In the genomic region with DNA sequence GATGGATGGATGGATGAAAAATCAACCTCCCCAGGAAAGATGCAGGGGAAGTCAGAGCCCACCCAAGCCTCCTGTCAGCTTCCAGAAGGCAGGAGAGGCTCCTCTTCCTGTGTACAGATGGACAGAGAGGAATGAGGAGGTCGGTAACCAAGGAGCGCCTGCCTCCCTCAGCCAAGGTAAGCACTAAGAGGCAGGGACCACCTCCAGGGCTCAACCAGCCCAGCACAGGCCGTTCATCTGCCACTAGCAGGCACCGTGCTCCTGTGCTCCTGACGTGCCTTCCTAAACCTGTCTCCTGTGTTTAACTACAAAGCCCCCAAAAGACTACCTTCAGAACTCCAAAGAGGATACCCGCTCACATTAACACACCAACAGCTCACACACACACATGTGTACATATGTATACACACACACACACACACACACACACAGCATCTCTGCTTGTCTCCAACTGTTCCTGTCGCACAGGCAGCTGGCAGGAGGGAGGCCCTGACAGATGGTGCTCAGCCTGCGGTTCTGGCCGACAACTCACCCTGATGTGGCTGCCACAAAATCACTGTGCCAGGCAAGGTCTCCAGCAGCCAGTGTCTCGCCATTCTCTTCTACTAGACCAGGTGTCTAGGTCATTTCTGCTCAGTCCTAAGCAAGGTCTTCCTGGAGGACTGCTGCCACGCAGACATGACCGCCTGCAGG, we compare ENCODE assay signal across 12 mouse cellular contexts.
A peak's percentile ranks its signal among the peaks of the same experiment; 100 is the strongest.
DNase-seq lines count a peak whose midpoint lies in the region; ATAC-seq and TF ChIP-seq lines count a peak whose summit lies in the region.
"Had no signal": no experiment of that assay in that cellular context is flagged by ENCODE, and none has a peak within 500 bp of the region (broad histone marks: within the 10 kb centered on the region; RNA-seq: fewer than 3 reads in every experiment).

No protein-coding gene starts in this region.

- ATAC-seq in frontal cortex, adult (ENCODE audit: low TSS enrichment): peak; percentile 21; the same call in 1 of the 2 replicates
- ATAC-seq in hindbrain, postnatal 0 days: peak; percentile 56
- ATAC-seq: liver, postnatal 0 days had no signal

- no peaks in the 10 kb centered on the region for H3K27me3 ChIP-seq in hindbrain, postnatal 0 days (ENCODE audit: insufficient read depth, low read length)

- no peaks in the 10 kb centered on the region for H3K36me3 ChIP-seq in hindbrain, postnatal 0 days (ENCODE audit: insufficient read depth, low read length)

- no peak overlapping the region for H3K9ac ChIP-seq in hindbrain, postnatal 0 days (replicated peaks; ENCODE audit: low read length)
- H3K9ac ChIP-seq: liver, postnatal 0 days had no signal

- TF ChIP-seq CTCF in hindbrain, postnatal 0 days (IDR thresholded peaks at IDR 0.05; ENCODE audit: low read depth): no peak

- H3K9me3 ChIP-seq in hindbrain, postnatal 0 days (ENCODE audit: low read length): no peaks in the 10 kb centered on the region

- H3K4me2 ChIP-seq in hindbrain, postnatal 0 days (ENCODE audit: low read depth, low read length): no peak overlapping the region

- 55% methylated on average over 12 of the region's 12 CpGs for WGBS in hindbrain, postnatal 0 days

- H3K4me1 ChIP-seq in hindbrain, postnatal 0 days (ENCODE audit: insufficient read depth, low read length): peaks cover 13% of the 10 kb centered on the region; the same call in 1 of the 2 replicates

- DNase-seq in frontal cortex, postnatal 14 days (ENCODE audit: low spot score in 2 of 2): no peak
- DNase-seq in right cerebral cortex, postnatal 25 days: peak; percentile 71
- no peak for DNase-seq in right cerebral cortex, postnatal 36 days (ENCODE audit: low spot score in 2 of 2)
- peak; percentile 64 for DNase-seq in hindbrain, postnatal 0 days (ENCODE audit: low spot score)
- no peak for DNase-seq in thymus, postnatal 36 days
- no peak for DNase-seq in adrenal gland, adult 2 months
- DNase-seq: gastrocnemius, adult 2 months; kidney, adult 8-10 months; liver, postnatal 0 days; thymus, adult 2 months had no signal

- no peak overlapping the region for H3K4me3 ChIP-seq in hindbrain, postnatal 0 days (ENCODE audit: low read length)
- H3K4me3 ChIP-seq: gastrocnemius, adult 2 months had no signal

- H3K27ac ChIP-seq in hindbrain, postnatal 0 days: peak overlapping the region; percentile 71
- H3K27ac ChIP-seq: gastrocnemius, adult 2 months; macrophage had no signal

Comparison
In these comparisons a context has a peak if more than half of its experiments do, and no peak if none do; other contexts are left out.
1. DNase-seq: peak in right cerebral cortex, postnatal 25 days (single experiment) and hindbrain, postnatal 0 days (single experiment); none in frontal cortex, postnatal 14 days (0 of 2), right cerebral cortex, postnatal 36 days (0 of 2), thymus, postnatal 36 days (0 of 2) and adrenal gland, adult 2 months (single experiment).